ENCODE assay signal across 10 mouse cellular contexts in genomic region chr7:70067828-70068719, GRCm38 (mm10).
DNase-seq lines count a peak whose midpoint lies in the region; ATAC-seq lines count a peak whose summit lies in the region.
"Had no signal": no experiment of that assay in that cellular context is flagged by ENCODE, and none has a peak within 500 bp of the region (broad histone marks: within the 10 kb centered on the region; RNA-seq: fewer than 3 reads in every experiment).

No protein-coding gene starts in this region.

- DNase-seq in heart, adult 18-20 months = no peak
- DNase-seq in embryo, embryonic 10.5 days (ENCODE audit: low spot score) = peak; percentile 86
- no peak for DNase-seq in urinary bladder, postnatal 36 days (ENCODE audit: low spot score in 2 of 2)
- no peak for DNase-seq in kidney, adult 18-20 months
- DNase-seq in layer of hippocampus, postnatal 25 days (ENCODE audit: extremely low spot score in 1 of 2, low spot score in 1 of 2) = no peak

- H3K4me2 ChIP-seq in heart, embryonic 14.5 days (ENCODE audit: low read length) = peak overlapping the region; percentile 55
- peak overlapping the region; percentile 11 for H3K4me2 ChIP-seq in forebrain, embryonic 16.5 days (ENCODE audit: low read length)
- H3K4me2 ChIP-seq in midbrain, embryonic 15.5 days = peak overlapping the region; percentile 17
- H3K4me2 ChIP-seq: kidney, embryonic 15.5 days had no signal

- H3K4me3 ChIP-seq in heart, embryonic 14.5 days (ENCODE audit: control insufficient read depth in 1 of 2, insufficient read depth in 1 of 2, low read depth in 1 of 2, low read length in 2 of 2) = peak overlapping the region in 1 of 2 experiments; percentile 9; a peak in 1 of 4 replicates
- H3K4me3 ChIP-seq in forebrain, embryonic 16.5 days (replicated peaks; ENCODE audit: low read length) = no peak overlapping the region
- no peak overlapping the region for H3K4me3 ChIP-seq in midbrain, embryonic 15.5 days
- H3K4me3 ChIP-seq: kidney, embryonic 15.5 days had no signal

- no peak overlapping the region for H3K27ac ChIP-seq in heart, embryonic 14.5 days (replicated peaks in 1 of 2; ENCODE audit: control insufficient read depth in 1 of 2, insufficient read depth in 1 of 2, low read depth in 2 of 2, low read length in 2 of 2)
- peak overlapping the region; percentile 16 for H3K27ac ChIP-seq in forebrain, embryonic 16.5 days (ENCODE audit: low read length)
- peak overlapping the region; percentile 72 for H3K27ac ChIP-seq in midbrain, embryonic 15.5 days
- H3K27ac ChIP-seq: kidney, embryonic 15.5 days; liver, embryonic 14.5 days had no signal

- ATAC-seq in heart, embryonic 14.5 days (ENCODE audit: insufficient number of reproducible peaks, insufficient read depth, low FRiP score, low read depth) = no peak
- ATAC-seq in forebrain, embryonic 16.5 days = peak; percentile 68
- ATAC-seq in midbrain, embryonic 15.5 days (replicated peaks) = peak; percentile 83

- peaks cover 2 to 9% of the 10 kb centered on the region in 2 experiments; a peak in 3 of 4 replicates for H3K4me1 ChIP-seq in heart, embryonic 14.5 days (ENCODE audit: control insufficient read depth in 2 of 2, insufficient read depth in 2 of 2, low read length in 2 of 2)
- peaks cover 17% of the 10 kb centered on the region for H3K4me1 ChIP-seq in forebrain, embryonic 16.5 days (replicated peaks; ENCODE audit: control insufficient read depth, insufficient read depth, low read length)
- peaks cover 21% of the 10 kb centered on the region for H3K4me1 ChIP-seq in midbrain, embryonic 15.5 days

- H3K9ac ChIP-seq in heart, embryonic 14.5 days (ENCODE audit: low read length) = 0 out of 2 replicates have a peak overlapping the region, but pooled peaks have one; percentile 31
- H3K9ac ChIP-seq in forebrain, embryonic 16.5 days (replicated peaks; ENCODE audit: low read depth, low read length) = peak overlapping the region; percentile 23; the same call in 1 of the 2 replicates
- H3K9ac ChIP-seq in midbrain, embryonic 15.5 days = no peak overlapping the region
- H3K9ac ChIP-seq: kidney, embryonic 15.5 days; liver, embryonic 14.5 days had no signal

- no peaks in the 10 kb centered on the region for H3K9me3 ChIP-seq in heart, embryonic 14.5 days (ENCODE audit: control insufficient read depth, low read length)
- H3K9me3 ChIP-seq in forebrain, embryonic 16.5 days (ENCODE audit: control insufficient read depth, low read length) = no peaks in the 10 kb centered on the region
- no peaks in the 10 kb centered on the region for H3K9me3 ChIP-seq in midbrain, embryonic 15.5 days
- H3K9me3 ChIP-seq: kidney, embryonic 15.5 days had no signal

- no peaks in the 10 kb centered on the region for H3K27me3 ChIP-seq in heart, embryonic 14.5 days (ENCODE audit: control insufficient read depth, insufficient read depth, low read length)
- H3K27me3 ChIP-seq in forebrain, embryonic 16.5 days (replicated peaks; ENCODE audit: control insufficient read depth, insufficient read depth, low read length) = no peaks in the 10 kb centered on the region
- 0 out of 2 replicates have a peak, but pooled peaks cover 2% of the 10 kb centered on the region for H3K27me3 ChIP-seq in midbrain, embryonic 15.5 days (replicated peaks)
- H3K27me3 ChIP-seq: kidney, embryonic 15.5 days had no signal

- H3K36me3 ChIP-seq in heart, embryonic 14.5 days (ENCODE audit: control insufficient read depth, insufficient read depth, low read length) = no peaks in the 10 kb centered on the region
- no peaks in the 10 kb centered on the region for H3K36me3 ChIP-seq in forebrain, embryonic 16.5 days (ENCODE audit: control insufficient read depth, insufficient read depth)
- H3K36me3 ChIP-seq in midbrain, embryonic 15.5 days (replicated peaks) = no peaks in the 10 kb centered on the region
- H3K36me3 ChIP-seq: kidney, embryonic 15.5 days had no signal

- WGBS in heart, embryonic 14.5 days = 19% methylated on average over 18 of the region's 18 CpGs
- 10% methylated on average over 18 of the region's 18 CpGs for WGBS in forebrain, embryonic 16.5 days
- WGBS in midbrain, embryonic 15.5 days = 6% methylated on average over 18 of the region's 18 CpGs

Comparison
In these comparisons a context has a peak if more than half of its experiments do, and no peak if none do; other contexts are left out.
1. H3K27ac ChIP-seq: peak in forebrain, embryonic 16.5 days (single experiment) and midbrain, embryonic 15.5 days (single experiment); none in heart, embryonic 14.5 days (0 of 2).
2. Peak in every context shown above with its lines, with median percentiles within 50 percentile points of each other: H3K4me2 ChIP-seq.